Mouse (Mus musculus) left cerebral cortex, postnatal 36 days (tissue): ENCODE results near the gene Anxa5. TPM values are rescaled to one million over a fixed set of nuclear protein-coding genes. Genes with fewer than 3 reads are reported as not detected.

Experiments used
- DNase-seq, 2 experiments: peaks; one replicate each; pipeline ENCODE4 v3.0.0; 2021 to 2022; ENCODE audit warnings: low spot score in 2 of 2, mixed read lengths in 1 of 2
- intact Hi-C: fragments of 180-260 bp; cut with DNase I; formaldehyde crosslinking; loops from one replicate; pipeline ENCODE4 v1.15.1; 2025
- total RNA-seq, 2 experiments: library from RNA; stranded (reverse); gene quantifications; 2 replicates each; pipeline ENCODE4 v1.2.3; 2021

Gene Anxa5
- total RNA-seq, 2 experiments from 2014 or later, result 64.2 to 67.8 TPM

GRCm38 (mm10) chr3:36460717-36461116 lies 15.0 kb downstream of the Anxa5 start:
- intact Hi-C loops, result no loop called here
- DNase-seq, result no peak

GRCm38 (mm10) chr3:36455566-36455965 lies 20.1 kb downstream of the Anxa5 start:
- peak in 1 of 2 experiments; percentile 58 for DNase-seq

GRCm38 (mm10) chr3:36455124-36455523 lies 20.6 kb downstream of the Anxa5 start:
- intact Hi-C loops, result no loop called here
- DNase-seq, result no peak

More at GRCm38 (mm10) chr3:36455566-36455965, 20.1 kb downstream of the Anxa5 start:
- intact Hi-C loops, result no loop called here

GRCm38 (mm10) chr3:36452502-36452901 lies 23.2 kb downstream of the Anxa5 start:
- no peak for DNase-seq
- intact Hi-C loops, result no loop called here

GRCm38 (mm10) chr3:36449292-36450165 lies 26.2 kb downstream of the Anxa5 start:
- intact Hi-C loops, result no loop called here
- no peak for DNase-seq

GRCm38 (mm10) chr3:36446918-36447317 lies 28.8 kb downstream of the Anxa5 start:
- no peak for DNase-seq
- intact Hi-C loops, result no loop called here

- DNase-seq, result no peak
- intact Hi-C loops, result no loop called here
Measured at GRCm38 (mm10) chr3:36446506-36446905, 29.2 kb downstream of the Anxa5 start.

GRCm38 (mm10) chr3:36446041-36446440 lies 29.7 kb downstream of the Anxa5 start:
- intact Hi-C loops, result no loop called here
- no peak for DNase-seq

GRCm38 (mm10) chr3:36442426-36442825 lies 33.3 kb downstream of the Anxa5 start:
- no peak for DNase-seq
- intact Hi-C loops, result loop anchor here (1.0 to 2.0 kb wide), 2 partner anchors 52 to 232 kb away; no protein-coding TSS in a partner anchor

- no peak for DNase-seq
- intact Hi-C loops, result no loop called here
Measured at GRCm38 (mm10) chr3:36440280-36440679, 35.4 kb downstream of the Anxa5 start.

GRCm38 (mm10) chr3:36430360-36430759 lies 45.3 kb downstream of the Anxa5 start:
- intact Hi-C loops, result no loop called here
- no peak for DNase-seq

- no peak for DNase-seq
- intact Hi-C loops, result no loop called here
Measured at GRCm38 (mm10) chr3:36427386-36427785, 48.3 kb downstream of the Anxa5 start.

- intact Hi-C loops, result no loop called here
- DNase-seq, result no peak
Measured at GRCm38 (mm10) chr3:36409456-36409855, 66.2 kb downstream of the Anxa5 start.

GRCm38 (mm10) chr3:36406967-36407366 lies 68.7 kb downstream of the Anxa5 start:
- no peak for DNase-seq
- intact Hi-C loops, result no loop called here

- DNase-seq, result no peak
- intact Hi-C loops, result no loop called here
Measured at GRCm38 (mm10) chr3:36406340-36406739, 69.4 kb downstream of the Anxa5 start.

- intact Hi-C loops, result no loop called here
- no peak for DNase-seq
Measured at GRCm38 (mm10) chr3:36401900-36402299, 73.8 kb downstream of the Anxa5 start.

- intact Hi-C loops, result no loop called here
- no peak for DNase-seq
Measured at GRCm38 (mm10) chr3:36400657-36401056, 75.0 kb downstream of the Anxa5 start.
